Mouse (Mus musculus) gonadal fat pad, adult 2 months (tissue): ENCODE data around the gene H13. TPM values are rescaled to one million over a fixed set of nuclear protein-coding genes. Genes with fewer than 3 reads are reported as not detected.
A peak's percentile ranks its signal among the peaks of the same experiment; 100 is the strongest.
"Not testable (repeated sequence)": the region's sequence is repeated elsewhere in the genome, so short reads cannot be mapped to it uniquely, and the experiment has no call there.

Source experiments
- DNase-seq: peaks from one replicate; pipeline ENCODE4 v3.0.0-alpha.2; 2012; ENCODE audit warnings: low read depth
- polyA plus RNA-seq: library from polyadenylated mRNA; depleted of rRNA; stranded (reverse); fragments of >200 nt; gene quantifications from 2 replicates; pipeline ENCODE4 v1.2.3, GENCODE M21; 2012

H13 gene
- polyA plus RNA-seq, 1 experiment = 163 TPM

DNA sequence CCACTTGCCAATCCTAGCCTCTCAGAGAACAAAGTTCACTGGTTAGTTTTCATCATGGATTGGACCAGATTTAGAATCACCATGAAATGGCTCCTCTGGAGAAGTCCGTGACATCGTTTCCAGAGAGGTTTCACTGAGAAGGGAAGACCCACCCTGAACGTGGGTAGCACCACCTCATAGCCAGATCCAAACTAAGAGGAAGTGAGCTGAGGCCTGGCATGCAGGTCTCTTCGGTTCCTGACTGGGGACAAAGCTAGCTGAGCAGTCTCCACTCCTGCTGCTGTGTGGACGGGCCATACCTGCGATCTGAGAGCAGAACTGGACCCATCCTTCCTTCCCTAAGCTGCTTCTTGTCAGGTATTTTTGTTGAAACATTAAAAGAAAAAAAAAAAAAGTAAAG, 8.1 kb upstream of the H13 start:
- no peak for DNase-seq

DNA sequence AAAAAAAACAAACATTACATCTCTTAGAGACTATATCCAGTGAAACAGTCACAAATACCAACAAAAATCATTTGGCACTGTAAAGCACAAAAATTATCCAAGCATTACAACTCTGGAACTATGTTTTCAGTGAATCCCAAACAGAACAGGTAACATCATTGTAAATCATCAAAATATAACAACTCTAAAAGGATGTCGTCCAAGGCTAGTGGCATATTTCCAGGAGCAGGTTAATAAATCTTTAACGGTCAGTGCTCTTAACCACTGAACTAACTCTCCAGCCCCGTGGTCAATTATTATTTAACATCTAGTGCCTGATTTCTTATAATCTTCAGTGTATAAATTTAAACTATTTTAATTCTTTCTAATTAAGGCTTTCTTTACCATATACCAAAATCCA, 3.1 kb upstream of the H13 start:
- DNase-seq = not testable (repeated sequence)

DNA sequence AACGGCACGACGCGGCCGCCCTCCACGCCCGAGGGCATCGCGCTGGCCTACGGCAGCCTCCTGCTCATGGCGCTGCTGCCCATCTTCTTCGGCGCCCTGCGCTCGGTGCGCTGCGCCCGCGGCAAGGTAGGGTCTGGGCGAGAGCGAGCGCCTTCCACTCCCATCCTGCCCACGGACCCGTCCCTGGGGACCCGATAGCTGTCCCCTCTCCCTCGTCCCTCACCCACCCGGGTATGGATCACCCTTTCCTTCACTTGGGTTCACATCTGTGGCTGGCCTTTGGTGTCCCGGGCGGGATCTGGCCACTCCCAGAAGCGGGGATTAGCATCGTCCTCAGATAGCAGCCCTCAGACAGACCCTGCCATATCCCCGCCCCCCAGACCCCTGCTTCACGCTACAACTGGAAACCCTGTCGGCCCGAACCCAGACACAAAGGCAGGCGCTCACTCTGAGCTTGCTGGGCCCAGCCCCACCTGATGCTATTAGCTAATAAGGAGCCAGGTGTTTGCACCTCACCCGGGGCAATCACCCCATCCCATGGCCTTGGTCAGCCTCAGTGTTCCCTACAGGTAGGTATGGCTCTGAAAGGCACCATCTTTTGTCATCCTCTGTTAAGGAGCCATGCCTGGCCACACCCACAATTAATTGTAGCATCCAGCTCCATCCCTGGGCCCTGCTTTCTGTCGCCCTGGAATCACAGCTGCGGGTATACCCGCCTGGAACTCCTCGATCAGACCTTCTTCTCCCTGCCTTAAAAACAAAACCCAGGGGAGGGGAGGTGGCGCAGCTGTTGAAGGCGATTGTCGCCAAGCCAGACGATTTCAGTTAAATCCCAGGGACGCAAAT, 601 bp downstream of the H13 start:
- no peak for DNase-seq

DNA sequence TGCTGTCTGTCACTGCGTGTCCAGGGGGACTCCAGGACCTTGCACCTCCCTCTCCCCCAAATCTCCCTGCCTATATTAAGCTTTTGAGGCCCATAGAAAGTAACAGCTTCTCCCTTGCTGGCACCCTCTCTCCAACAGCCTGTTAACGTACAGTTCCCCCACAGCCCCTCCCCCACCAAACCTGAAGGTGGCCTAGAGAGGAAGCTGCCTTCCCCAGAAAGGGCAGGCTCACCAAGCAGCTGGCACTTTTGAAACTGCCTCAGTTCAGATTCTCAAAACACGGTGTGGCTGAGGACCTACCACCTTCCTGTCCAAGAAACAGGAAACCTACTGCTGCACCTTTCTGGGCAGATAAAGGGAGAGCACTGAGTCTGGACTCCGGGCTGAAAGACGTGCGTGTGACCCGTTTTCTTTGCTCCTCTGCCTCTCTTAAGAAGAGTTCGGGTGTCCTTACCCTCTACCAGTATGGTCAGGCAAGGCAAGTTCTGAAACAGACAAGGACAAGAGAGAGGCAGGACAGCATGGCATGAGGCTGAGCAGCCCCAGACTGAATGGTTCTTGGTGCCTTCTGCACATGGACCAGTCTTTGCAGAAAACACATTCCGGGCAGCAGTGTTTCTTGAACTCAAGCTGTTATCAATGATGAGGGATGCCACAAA, 1.9 kb downstream of the H13 start:
- DNase-seq = no peak

DNA sequence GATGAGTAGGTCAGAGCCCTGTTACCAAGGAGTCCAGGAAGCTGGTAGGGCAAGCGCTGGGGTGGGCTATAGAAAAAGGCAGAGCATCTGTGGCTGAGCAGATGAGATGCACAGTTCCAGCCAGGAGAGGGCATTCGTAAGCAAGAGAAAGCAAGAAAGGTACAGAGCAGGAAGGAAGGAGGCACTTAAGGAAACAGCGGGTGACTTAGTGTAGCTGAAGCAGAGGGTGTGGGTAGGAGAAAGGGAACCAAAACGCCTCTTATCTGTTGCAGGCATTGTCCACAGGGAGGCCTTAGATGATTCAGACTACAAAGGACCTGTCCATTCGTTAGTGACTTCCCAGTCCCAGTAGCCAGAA, 2.4 kb downstream of the H13 start:
- no peak for DNase-seq

DNA sequence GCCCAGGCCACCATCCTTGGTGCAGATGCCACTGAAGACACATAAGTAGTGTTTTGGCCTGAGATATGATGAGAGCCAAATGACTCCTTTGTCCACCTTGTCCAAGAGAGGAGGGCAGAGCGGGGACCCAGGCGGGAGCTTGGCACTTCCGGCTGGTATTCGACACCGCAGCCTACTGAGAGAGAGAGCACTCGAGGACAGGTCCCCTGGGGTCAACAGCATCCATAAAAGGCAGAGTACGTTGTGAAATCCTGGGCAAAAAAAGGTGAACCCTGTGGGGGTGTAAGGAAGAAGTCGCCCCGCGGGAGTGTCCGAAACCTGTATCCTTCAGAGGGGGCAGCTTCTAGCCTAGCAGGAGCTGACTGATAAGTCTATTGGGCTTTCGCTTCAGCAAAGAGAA, 2.9 kb downstream of the H13 start:
- no peak for DNase-seq

DNA sequence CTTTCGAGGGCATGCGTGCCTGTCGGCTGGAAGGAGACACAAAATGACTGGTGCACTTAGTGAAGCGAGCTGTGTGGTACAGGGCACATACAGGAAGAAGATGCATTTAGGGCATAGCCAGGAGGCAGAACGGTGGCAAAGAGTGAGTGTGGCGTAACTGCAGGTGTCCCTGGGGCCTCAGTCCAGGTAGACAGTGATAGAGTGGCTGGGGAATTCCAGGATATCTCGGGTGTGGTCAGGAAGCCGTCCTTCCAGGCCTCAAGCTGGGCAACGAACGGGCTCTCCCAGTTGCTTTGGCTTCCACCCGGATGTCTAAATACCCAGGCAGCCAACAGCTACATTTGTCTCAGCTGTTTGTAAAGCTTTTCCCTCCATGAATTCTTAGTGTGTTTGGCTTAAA, 4.9 kb downstream of the H13 start:
- DNase-seq = no peak

DNA sequence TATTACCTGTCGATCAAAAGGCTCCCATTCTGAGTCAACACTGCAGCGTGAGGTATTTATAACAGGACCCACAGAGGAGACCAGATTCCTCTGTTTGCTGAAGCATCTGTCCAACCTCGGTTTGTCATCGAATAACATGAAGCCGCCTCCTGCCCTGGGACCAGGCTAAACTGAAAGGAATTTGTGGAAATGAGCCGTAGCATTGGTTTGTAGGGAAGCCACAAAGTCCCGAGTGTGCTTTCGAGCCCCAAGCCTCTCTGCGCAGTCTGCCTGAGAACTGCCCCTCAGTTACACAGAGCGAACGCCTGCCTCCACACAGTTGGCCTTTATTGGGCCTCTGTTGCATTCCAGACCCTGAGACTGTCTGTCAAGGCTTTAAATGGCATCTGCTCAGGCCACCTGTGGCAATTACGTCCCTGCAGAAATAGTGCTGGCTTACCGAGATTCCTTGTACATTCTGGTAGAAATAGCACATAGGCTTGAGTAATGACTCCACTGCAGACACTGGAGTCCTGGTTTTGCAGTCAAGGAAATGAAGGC, 6.1 kb downstream of the H13 start:
- DNase-seq = no peak

DNA sequence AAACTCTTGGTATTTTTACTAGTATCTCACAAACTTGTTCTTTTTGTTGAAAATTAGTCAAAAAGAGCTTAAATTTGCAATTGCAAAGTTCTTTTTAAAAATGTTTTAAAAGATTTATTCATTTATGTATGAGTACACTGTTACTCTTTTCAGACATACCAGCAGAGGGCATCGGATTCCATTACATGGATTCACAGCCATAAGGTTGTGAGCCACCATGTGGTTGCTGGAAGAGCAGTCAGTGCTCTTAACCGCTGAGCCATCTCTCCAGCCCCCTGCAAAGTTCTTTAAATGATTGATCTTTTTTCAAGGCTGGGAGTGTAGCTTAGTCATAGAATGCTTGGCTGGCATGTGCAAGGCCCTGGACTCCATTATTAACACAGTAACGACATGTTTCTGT, 9.0 kb downstream of the H13 start:
- DNase-seq = no peak

DNA sequence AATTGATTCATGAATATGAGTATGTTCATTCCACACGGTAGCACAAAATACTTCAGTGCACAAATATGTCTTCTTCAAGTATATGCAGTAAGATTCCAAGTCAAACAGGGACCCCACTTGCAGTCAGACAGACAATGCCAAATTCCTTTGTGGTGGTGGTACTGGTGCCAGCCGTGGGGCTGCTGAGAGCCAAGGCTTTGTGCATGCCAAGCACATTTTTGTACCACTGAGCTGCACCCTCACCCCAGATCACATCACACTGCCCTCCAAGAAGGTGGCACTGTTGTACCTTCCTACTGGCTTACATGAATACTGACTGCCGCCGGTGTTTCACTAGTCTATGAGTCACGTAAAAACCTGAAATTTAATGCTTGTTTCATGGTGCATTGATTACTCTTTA, 9.7 kb downstream of the H13 start:
- no peak for DNase-seq

DNA sequence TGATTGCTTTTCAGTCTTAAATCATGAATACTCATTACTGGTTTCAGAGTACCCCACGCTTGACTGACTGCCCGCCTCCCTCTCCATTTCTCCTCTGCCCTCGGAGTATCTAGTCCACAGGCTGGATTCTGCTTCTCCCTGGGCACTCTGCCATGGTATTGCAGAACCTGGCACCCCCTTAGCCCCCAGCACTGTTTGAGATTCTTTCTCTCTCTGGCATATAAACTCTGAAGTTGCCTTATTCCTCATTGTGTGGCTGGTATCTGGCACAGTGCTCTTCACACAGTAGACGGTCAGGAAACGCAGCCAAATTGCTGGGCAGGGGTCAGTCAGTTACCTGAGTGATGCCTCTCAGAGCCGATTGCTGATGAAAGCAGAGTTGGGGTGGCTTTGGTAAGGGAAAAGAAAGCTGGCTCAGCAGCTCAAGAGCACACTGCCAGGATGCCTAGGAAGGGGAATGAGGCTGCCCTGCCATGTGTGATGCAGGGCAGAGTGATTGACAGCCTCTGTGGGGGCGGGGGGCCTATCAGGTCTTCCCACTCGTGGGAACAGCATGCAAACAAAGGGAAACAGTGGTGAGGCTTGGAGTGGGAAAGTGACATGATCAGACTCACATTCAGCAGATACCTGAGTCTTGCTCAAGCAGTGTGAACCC, 10.6 kb downstream of the H13 start:
- DNase-seq = no peak

DNA sequence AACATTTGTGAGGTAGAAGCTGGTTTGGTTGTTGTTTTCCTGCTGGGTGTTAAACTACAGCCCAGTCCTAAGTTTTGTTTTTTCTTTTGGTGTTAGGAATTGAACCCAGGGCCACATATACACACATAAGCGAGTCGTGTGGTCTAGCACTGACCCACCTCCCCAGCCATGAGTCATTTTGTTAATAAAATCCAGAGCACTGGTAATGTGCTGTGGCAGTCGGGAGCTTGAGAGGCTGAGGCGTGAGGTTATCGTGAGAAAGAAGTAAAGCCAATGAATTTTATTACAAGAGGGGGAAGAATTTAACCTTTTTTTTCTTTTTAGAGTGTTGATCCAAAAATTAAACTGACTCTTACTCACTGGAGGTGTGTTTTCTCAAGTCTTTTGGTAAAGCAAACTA, 13.8 kb downstream of the H13 start:
- DNase-seq = no peak

DNA sequence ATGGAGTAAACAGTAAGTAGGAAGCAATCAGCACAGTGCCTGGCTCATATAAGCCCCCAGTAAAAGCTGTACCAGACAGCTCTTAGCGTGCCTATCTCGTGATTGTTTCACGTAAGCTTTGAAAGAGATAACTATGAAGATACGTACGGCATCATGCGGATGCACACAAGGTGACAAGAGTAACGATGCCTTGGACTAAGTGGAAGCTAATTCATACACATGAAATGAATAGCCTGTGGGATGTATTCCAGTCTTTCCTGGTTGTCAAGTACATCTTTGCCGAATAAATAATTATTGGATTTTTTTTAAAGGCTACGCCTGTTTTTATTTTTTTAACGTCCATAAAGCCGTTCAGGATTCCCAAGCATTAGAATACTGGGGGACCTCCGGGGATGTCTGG, 17.1 kb downstream of the H13 start:
- DNase-seq = no peak

DNA sequence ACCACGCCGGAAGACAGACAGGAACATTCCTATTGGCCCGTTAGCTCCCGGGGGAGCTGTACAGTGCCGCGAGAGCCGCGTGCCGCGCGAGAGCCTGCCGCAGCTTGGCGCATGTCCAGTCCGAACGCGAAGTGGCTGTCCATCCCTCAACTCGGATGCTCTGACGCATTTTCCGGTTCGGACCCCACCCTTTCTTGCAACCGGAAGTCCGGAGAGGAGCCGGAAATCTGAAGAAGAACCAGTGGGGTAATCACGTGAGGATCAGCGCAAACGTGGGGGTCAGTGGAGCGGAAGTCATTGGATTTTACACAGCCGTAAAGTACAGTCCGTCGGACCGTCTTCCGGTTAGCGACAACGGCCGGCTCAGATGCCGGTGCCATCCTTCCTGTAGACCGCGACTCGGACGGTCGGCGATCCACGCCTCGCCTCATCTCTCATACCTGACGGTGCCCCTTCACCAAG, 17.6 kb downstream of the H13 start, which contains the start of gene Mcts2:
Mcts2 (plus strand) TSS at position 230 of the 462 bp plus-strand sequence.
- DNase-seq = peak; percentile 45

DNA sequence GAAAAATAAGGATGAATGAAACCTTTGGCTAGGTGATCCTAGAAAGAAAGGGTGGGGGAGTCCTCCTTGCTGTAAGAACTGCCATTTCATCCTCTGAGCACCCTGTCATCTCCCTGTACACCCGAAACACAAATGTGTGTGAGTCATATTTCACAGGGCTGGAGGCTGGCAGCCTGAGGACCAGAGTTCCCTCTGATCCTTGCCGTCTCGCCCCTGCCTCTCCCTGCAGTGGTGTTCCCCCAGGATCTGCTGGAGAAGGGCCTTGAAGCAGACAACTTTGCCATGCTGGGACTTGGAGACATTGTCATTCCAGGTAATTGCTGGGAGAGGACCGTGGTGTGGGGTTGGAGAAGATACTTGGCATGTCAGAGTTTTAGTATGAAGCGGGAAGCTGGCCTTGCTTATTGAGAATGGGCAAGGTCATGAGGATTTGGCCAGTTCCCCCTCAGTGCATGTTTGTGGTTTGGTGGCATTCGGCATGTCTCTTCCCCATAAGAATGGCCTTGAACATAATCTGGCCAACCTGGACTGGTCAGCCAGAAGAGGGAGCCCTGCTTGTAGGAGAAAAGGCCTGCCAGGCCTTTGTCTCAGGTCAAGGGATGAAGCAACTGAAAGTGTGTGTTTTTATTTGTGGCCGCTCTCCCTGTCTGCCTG, 22.4 kb downstream of the H13 start:
- DNase-seq = no peak

DNA sequence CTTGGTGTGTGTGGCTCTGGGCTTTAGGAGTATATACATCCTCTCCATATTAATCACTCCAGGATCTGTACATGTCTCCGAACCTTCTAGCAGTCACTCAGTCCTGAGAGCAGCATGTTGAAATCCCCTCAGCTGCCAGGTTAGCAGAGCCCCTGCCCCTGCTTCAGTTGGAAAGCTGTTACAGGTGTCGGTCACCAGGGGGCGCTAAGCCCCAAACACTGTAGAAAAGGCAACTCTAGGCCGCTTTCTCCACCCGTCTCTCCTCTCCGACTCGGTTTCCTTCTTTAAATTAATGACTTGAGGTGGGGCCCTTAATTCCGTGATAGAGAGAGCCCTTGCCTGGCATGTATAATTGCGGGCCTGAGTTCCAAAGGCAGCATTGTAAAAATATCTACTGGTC, 24.0 kb downstream of the H13 start:
- no peak for DNase-seq

DNA sequence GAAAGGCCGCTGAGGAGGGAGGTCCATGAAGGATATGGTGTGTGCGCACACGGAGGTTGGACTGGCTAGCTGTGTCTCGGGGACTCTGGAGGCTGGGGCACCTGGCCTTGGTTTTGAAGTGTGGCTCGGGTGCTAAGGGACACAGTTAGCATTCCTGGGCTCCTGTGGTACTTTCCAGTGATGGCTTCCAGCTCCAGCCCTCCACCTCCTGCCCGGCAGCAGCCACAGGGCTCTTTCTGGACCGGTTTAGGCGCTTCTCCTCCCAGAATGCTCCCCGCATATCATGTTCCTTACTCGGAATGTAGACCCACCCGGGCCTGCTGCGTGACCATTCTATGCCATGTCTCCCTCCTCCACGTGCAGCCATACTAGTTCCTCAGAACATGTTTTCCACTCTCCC, 24.5 kb downstream of the H13 start:
- DNase-seq = no peak

DNA sequence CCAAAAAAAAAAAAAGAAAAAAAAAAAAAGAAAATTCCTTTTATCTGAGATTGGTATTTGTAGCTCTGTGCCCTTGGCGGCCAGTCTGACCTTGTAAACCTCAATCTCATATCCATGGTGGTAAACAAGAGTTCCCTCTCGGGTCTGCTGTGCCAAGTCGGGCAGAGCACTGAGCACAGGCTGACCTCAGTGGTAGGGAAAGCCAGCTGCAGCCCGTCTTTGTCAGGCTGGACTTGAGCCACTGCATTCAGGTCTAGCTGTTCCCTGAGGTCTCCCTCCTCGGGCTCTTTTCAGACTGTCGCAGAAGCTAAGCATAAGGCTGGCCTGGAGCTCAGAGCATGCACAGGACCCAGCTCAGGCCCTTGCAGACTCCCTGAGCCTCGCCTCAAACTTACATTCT, 25.4 kb downstream of the H13 start:
- DNase-seq = no peak

DNA sequence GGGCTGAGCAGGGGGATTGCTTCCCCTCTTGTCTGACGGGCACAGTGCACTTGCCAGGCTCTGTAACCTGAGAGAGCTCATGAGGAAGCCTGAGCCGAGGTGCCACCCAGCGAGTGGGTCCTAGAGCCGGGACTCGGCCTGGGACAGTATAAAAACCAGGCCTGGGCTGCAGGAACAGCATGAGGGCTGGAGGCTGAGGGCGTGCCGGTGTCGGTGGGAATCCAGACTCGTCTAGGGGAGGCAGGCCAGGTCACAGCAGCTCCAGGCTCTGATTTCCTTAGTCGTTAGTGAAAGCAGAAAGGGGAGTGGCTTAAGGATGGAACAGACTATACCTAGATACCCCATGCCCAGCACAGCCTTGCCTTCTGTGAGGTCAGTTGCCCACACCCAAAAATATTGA, 26.8 kb downstream of the H13 start:
- DNase-seq = no peak

DNA sequence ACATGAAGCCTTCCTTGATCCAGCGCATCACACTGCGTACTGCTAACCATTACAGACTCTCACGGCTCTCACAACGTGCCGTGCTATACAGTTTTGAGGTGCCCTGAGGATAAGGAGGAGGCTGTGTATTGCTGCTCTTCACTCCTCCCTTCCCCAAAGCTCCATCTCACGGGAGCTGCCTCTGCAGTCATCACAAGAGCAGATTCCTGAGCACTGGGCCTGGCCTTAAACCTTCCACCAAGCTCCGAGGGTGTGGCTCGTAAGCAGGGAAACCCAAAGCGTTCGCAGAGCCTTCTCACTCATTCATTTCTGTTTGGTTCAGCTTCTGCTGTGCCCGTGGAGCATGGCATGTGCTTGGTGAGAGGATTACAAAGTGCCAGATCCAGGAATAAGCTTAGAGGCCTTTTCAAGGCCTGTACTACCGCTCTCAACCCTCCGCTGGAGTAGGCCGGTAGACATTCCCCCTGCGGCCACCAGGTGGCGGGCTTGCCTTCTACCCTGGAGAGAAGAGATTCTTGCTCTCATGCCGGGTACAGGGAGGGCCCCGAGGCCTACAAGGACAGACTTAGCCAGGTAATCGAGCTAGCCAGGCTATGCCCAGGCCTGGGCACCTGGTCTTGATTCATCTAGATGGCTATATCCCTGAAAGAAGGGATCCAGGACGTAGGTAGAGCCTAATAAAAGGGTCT, 27.4 kb downstream of the H13 start:
- no peak for DNase-seq

DNA sequence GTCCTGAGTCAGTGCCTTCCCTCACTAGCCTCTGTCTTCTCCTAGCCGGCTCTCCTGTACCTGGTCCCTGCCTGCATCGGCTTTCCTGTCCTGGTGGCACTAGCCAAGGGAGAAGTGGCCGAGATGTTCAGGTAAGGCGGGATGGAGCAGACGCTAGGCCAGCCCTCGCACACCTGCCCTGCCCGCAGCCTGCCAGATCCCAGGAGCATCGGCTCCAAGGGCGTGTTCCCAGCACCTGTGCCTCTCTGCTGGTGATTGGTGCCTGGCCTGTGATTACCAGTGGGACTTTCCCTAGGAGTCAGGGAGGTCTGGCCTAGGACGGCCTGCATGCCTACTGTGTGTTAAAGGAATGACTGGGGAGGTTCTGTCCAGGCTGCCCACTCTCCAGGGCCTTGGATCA, 30.9 kb downstream of the H13 start:
- no peak for DNase-seq

DNA sequence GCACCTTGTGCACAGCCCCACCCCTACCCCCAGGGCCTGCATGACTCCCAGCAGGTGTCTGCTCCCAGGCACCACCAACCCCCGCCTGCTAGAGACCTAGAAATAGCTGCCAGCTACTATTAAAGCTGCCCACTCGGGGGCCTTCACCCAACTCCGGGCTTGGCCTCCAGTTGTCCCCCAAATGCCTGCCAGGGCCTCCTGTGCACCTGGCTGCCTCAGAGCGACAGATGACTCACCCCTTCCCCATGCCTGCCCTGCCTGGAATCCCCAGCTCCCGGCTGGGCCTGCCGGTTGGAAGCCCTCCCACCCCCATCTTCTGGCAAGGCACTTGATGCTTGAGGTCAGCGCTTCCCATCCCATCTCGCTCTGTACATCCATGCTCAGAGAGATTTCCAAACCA, 31.5 kb downstream of the H13 start:
- no peak for DNase-seq
